In genomic region chr11:79065463-79066190, GRCm38 (mm10) we compare ENCODE assay signal across 7 mouse cellular contexts.
DNase-seq lines count a peak whose midpoint lies in the region; ATAC-seq and TF ChIP-seq lines count a peak whose summit lies in the region.

No protein-coding gene starts in this region.

- peak; percentile 25 for ATAC-seq in heart, postnatal 0 days (ENCODE audit: insufficient read depth, low read depth)
- ATAC-seq in limb, embryonic 13.5 days (ENCODE audit: low FRiP score, low read depth) = peak; percentile 67; the same call in 1 of the 2 replicates
- ATAC-seq in monocyte, adult 5-6 weeks (replicated peaks; ENCODE audit: insufficient number of reproducible peaks, low FRiP score, low TSS enrichment, poor library complexity, severe bottlenecking) = no peak

- no peaks in the 10 kb centered on the region for H3K9me3 ChIP-seq in heart, postnatal 0 days (replicated peaks; ENCODE audit: control insufficient read depth, low read length)
- no peaks in the 10 kb centered on the region for H3K9me3 ChIP-seq in limb, embryonic 13.5 days

- H3K4me3 ChIP-seq in heart, postnatal 0 days (ENCODE audit: low read depth, low read length) = no peak overlapping the region
- H3K4me3 ChIP-seq in limb, embryonic 13.5 days = no peak overlapping the region

- WGBS in heart, postnatal 0 days = 50% methylated on average over 11 of the region's 11 CpGs
- WGBS in limb, embryonic 13.5 days = 54% methylated on average over 11 of the region's 11 CpGs

- H3K4me1 ChIP-seq in heart, postnatal 0 days (ENCODE audit: control insufficient read depth, insufficient read depth) = peaks cover 48% of the 10 kb centered on the region
- peaks cover 28% of the 10 kb centered on the region for H3K4me1 ChIP-seq in limb, embryonic 13.5 days

- no peaks in the 10 kb centered on the region for H3K36me3 ChIP-seq in heart, postnatal 0 days (replicated peaks; ENCODE audit: control insufficient read depth, insufficient read depth, low read length)
- H3K36me3 ChIP-seq in limb, embryonic 13.5 days = no peaks in the 10 kb centered on the region

- no peak for TF ChIP-seq CTCF in heart, postnatal 0 days (IDR thresholded peaks at IDR 0.05; ENCODE audit: low read depth)

- H3K27ac ChIP-seq in heart, postnatal 0 days (ENCODE audit: low read depth) = peak overlapping the region; percentile 76
- H3K27ac ChIP-seq in limb, embryonic 13.5 days = peak overlapping the region; percentile 83

- peak; percentile 56 for DNase-seq in urinary bladder, postnatal 14 days (ENCODE audit: low spot score)
- no peak for DNase-seq in urinary bladder, postnatal 10 days (ENCODE audit: low spot score)
- peak; percentile 70 for DNase-seq in heart, postnatal 0 days (ENCODE audit: low spot score)
- DNase-seq in T-cell, adult 2 months (ENCODE audit: low spot score) = no peak
- DNase-seq in thymus, postnatal 4 days = no peak

- TF ChIP-seq EP300 in heart, postnatal 0 days (IDR thresholded peaks at IDR 0.05; ENCODE audit: low read depth) = peak; percentile 50; the same call in 1 of the 2 replicates

- no peak overlapping the region for H3K4me2 ChIP-seq in heart, postnatal 0 days (ENCODE audit: low read depth, low read length)
- H3K4me2 ChIP-seq in limb, embryonic 13.5 days (replicated peaks) = no peak overlapping the region

- H3K27me3 ChIP-seq in heart, postnatal 0 days (ENCODE audit: control insufficient read depth, insufficient read depth, low read length) = no peaks in the 10 kb centered on the region
- H3K27me3 ChIP-seq in limb, embryonic 13.5 days = no peaks in the 10 kb centered on the region

- no peak overlapping the region for H3K9ac ChIP-seq in heart, postnatal 0 days (replicated peaks; ENCODE audit: low read depth, low read length)
- no peak overlapping the region for H3K9ac ChIP-seq in limb, embryonic 13.5 days

Comparison
In these comparisons a context has a peak if more than half of its experiments do, and no peak if none do; other contexts are left out.
1. DNase-seq: peak in urinary bladder, postnatal 14 days (single experiment) and heart, postnatal 0 days (single experiment); none in urinary bladder, postnatal 10 days (single experiment), T-cell, adult 2 months (single experiment) and thymus, postnatal 4 days (single experiment).